Mouse (Mus musculus) cortical plate, adult 2 months (tissue): ENCODE measurements around the gene 1700056E22Rik. TPM values are rescaled to one million over a fixed set of nuclear protein-coding genes. Genes with fewer than 3 reads are reported as not detected.

ENCODE experiments used
- H3K27ac ChIP-seq: fragments of 200-500 bp; 2 replicates; pipeline ENCODE4 v1.5.1; 2012; ENCODE audit warnings: low read length, control low read depth, inconsistent platforms; ENCODE audit not compliant: insufficient read depth
- H3K4me1 ChIP-seq: fragments of 200-500 bp; 2 replicates; pipeline ENCODE4 v1.6.1; 2011; ENCODE audit warnings: low read length; ENCODE audit not compliant: control insufficient read depth, insufficient read depth
- H3K4me3 ChIP-seq: fragments of 200-500 bp; 2 replicates; pipeline ENCODE4 v1.5.1; 2011; ENCODE audit warnings: mild to moderate bottlenecking, low read length, control low read depth; ENCODE audit not compliant: insufficient read depth
- CTCF ChIP-seq: fragments of 200-500 bp; IDR thresholded peaks from 2 replicates; pipeline ENCODE4 v1.5.1; 2011; ENCODE audit warnings: mild to moderate bottlenecking, control low read depth, low read length; ENCODE audit not compliant: insufficient read depth; ENCODE audit errors: extremely low read depth
- POLR2A ChIP-seq: fragments of 200-500 bp; IDR thresholded peaks from 2 replicates; pipeline ENCODE4 v1.6.1; 2011; ENCODE audit warnings: mild to moderate bottlenecking, low read length, control low read depth; ENCODE audit not compliant: insufficient read depth; ENCODE audit errors: extremely low read depth
- polyA plus RNA-seq: library from polyadenylated mRNA; depleted of rRNA; stranded (reverse); fragments of >200 nt; gene quantifications from 2 replicates; pipeline ENCODE4 v1.2.3, GENCODE M21; 2012

Gene 1700056E22Rik
- polyA plus RNA-seq, 1 experiment, result 0.23 TPM

DNA sequence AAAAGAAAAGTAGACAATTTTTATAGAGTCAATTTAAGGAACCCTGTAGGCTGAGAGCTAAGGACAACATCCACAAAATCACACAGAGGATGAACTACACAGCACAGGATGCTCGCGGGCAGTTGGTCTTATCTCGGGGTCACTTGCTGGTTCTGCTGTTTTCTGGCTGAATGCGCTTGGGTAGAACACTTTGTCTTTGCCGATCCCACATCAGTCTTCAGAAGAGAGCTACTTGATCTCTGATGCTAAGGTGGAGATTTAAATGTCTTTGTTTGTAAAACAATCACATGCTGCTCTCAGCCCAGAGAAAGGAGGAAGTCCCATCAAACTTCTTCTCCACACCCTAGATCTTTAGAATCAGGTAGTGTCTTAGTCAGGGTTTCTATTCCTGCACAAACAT, 9.0 kb downstream of the 1700056E22Rik start:
- no peak for TF ChIP-seq CTCF
- TF ChIP-seq POLR2A, result no peak

GRCm38 (mm10) chr1:184024631-184025030, 9.5 kb downstream of the 1700056E22Rik start:
- Histone ChIP-seq H3K4me3 (no peak overlapping the region), H3K4me1 (no peaks in the 10 kb centered on the region), H3K27ac (no peak overlapping the region)
- no peak for TF ChIP-seq CTCF
- no peak for TF ChIP-seq POLR2A

More for the DNA sequence above, 9.0 kb downstream of the 1700056E22Rik start:
- H3K27ac ChIP-seq, result no peak overlapping the region
- H3K4me1 ChIP-seq, result no peaks in the 10 kb centered on the region
- H3K4me3 ChIP-seq, result no peak overlapping the region

GRCm38 (mm10) chr1:184023971-184024370, 10.1 kb downstream of the 1700056E22Rik start:
- Histone ChIP-seq H3K4me1 (no peaks in the 10 kb centered on the region), H3K27ac (no peak overlapping the region), H3K4me3 (no peak overlapping the region)
- no peak for TF ChIP-seq CTCF
- TF ChIP-seq POLR2A, result no peak

- H3K27ac ChIP-seq, result no peak overlapping the region
- no peak overlapping the region for H3K4me3 ChIP-seq
- TF ChIP-seq CTCF, result no peak
- no peak for TF ChIP-seq POLR2A
These were observed 14.4 kb downstream of the 1700056E22Rik start for GRCm38 (mm10) chr1:184019722-184020107.

DNA sequence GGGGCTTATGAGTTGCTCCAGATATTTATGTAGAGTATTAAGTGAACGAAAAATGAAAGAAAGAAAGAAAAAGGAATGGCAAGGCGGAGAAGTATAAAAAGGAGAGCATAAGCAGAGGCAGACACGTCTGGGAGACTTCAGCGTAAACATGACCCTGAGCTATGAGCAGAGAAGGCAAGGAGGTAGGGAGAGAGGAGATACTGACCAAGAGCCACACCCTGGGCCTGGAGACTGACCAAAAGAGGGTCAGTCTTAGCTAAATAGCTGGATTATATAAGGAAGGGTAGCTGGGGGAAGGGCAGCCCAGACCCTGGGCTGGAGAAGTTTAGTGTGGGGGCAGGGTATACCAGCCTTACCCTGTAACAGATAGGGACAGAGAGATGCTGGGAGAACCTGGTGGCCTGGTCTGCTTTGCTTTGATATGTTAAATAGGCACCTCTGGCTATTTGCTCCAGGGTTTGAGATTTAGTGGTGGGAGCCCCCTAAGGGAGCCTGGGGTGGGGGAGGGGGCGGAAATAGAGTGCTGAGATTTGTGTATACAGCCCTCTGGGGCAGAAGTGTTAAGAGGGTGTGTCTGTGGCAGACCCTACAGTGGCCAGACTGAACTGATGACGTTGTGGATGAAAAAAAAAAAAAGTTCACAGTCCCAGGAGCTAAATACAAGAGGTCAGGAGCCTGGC, 14.9 kb downstream of the 1700056E22Rik start:
- TF ChIP-seq CTCF (no peak), POLR2A (no peak)
- Histone ChIP-seq H3K4me1 (no peaks in the 10 kb centered on the region), H3K27ac (no peak overlapping the region), H3K4me3 (no peak overlapping the region)

More at GRCm38 (mm10) chr1:184019722-184020107, 14.4 kb downstream of the 1700056E22Rik start:
- H3K4me1 ChIP-seq, result no peaks in the 10 kb centered on the region

DNA sequence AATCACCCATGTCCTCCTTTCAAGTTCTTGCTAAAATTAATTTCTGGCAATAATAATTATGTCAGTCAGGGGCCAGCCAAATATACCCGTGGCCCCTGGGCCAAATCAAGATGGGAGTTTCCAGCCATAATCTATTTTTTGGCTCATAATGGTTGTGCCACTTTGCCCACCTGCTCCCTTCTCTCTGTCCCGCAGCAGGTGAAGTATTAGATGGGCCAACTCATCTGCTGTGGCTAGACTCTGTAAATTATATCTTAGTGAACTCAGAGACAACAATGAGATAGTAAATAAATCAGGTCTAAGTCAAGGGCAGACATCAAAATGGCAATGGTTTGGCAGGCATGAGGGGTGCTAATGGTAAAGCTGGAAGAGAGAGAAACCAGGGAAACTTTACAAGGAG, 16.5 kb downstream of the 1700056E22Rik start:
- no peaks in the 10 kb centered on the region for H3K4me1 ChIP-seq
- no peak overlapping the region for H3K4me3 ChIP-seq
- TF ChIP-seq CTCF, result no peak
- TF ChIP-seq POLR2A, result no peak
- no peak overlapping the region for H3K27ac ChIP-seq

DNA sequence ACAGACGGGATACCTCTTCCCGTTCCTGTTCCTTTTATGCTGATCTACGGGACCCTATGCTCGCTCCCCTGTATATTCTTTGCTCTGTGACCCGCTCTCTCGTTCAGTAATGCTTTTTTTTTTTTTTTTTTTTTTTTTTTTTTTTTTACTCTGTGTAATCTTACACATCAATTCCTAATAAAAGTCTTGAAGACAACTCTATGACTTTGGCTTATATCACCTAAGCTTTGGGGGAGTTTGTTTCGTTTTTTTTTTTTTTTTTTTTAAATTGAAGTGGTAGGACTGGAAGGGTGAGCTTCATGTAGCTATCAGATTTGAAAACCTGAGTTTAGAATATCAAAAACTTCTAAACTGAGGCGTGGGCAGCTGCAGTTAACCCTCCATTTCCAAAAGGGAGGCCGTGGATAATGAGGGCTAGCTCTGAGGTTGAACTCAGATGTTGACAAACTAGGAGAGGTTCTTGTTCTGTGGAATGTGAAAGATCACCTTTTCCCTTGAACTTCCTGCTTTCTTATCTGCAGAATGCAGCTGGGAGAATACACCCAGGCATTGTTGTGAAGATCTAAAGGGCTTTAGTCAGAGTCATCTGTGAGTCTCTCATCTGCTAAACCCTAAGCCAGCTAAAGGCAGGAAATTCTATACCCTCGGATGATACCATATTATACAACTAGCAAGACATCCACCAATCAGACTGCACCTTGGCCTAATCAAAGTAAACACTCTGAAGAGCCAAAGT, 17.9 kb downstream of the 1700056E22Rik start:
- Histone ChIP-seq H3K4me1 (no peaks in the 10 kb centered on the region), H3K27ac (no peak overlapping the region), H3K4me3 (no peak overlapping the region)
- no peak for TF ChIP-seq POLR2A
- TF ChIP-seq CTCF, result no peak

DNA sequence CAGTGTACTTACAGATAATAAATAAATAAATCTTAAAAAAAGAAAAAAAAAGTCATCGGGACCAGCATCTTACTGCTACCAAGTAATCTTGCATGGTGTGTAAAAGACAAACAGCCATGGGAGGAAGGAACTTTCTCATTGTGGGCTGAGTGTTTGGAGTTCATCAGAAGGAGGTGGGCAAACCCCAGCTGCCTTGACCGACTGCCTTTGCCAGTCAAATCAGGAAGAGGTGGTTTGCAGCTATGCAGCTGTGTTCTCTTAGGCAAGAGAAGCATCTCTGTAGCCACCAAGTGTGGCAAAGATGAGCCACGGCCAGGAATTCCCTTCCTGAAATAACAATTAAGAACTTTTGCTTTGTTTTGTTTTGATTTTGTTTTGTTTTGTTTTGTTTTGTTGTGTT, 20.0 kb downstream of the 1700056E22Rik start:
- TF ChIP-seq POLR2A (no peak), CTCF (no peak)
- H3K4me1 ChIP-seq, result no peaks in the 10 kb centered on the region
- no peak overlapping the region for H3K4me3 ChIP-seq
- H3K27ac ChIP-seq, result no peak overlapping the region

DNA sequence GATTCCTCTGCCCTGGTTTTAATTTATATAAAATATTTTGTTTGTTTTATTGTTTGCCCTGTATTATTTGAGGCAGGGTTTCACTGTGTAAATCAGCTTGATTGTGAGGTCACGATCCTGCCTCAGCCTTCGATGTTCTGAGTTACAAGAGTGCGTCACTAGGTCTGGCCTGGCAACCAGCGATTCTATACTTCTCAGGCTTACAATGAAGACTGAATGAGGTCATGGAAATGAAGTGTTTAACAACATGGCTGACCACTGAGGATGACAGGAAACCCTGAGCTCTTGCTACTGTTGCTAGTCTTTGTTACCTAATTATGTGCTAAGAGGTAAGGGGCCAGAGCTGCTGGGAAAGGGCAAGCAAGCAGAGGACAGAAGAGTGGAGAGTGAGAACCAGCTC, 21.0 kb downstream of the 1700056E22Rik start, which contains the start of gene Dusp10:
Dusp10 (plus strand) TSS at position 197 of the 400 bp plus-strand sequence.
- H3K4me1 ChIP-seq, result no peaks in the 10 kb centered on the region
- TF ChIP-seq POLR2A (no peak), CTCF (no peak)
- H3K27ac ChIP-seq, result no peak within 1 kb of the TSS
- H3K4me3 ChIP-seq, result no peak within 1 kb of the TSS

- no peaks in the 10 kb centered on the region for H3K4me1 ChIP-seq
- H3K4me3 ChIP-seq, result no peak overlapping the region
- H3K27ac ChIP-seq, result no peak overlapping the region
- no peak for TF ChIP-seq POLR2A
- no peak for TF ChIP-seq CTCF
These were observed 22.8 kb downstream of the 1700056E22Rik start for GRCm38 (mm10) chr1:184011311-184011710.
